Mouse (Mus musculus) CH12.LX (cell line): ENCODE measurements at regions not wholly inside any gene's neighbourhood (a gene's known extent, or its start where the extent isn't known, plus 50 kb on each side); places are given as distances from the start of the nearest gene placed in this dataset.

Experiments used
- CHD2 ChIP-seq: IDR thresholded peaks from 2 replicates; pipeline ENCODE4 v1.6.1; 2011; ENCODE audit warnings: low read length, improper control_type of control experiment
- CTCF ChIP-seq, 2 experiments: IDR thresholded peaks in 1 of 2; conservative IDR thresholded peaks in 1 of 2; 2 replicates each; pipeline ENCODE4 v1.5.1; 2011 to 2012; ENCODE audit warnings: low read depth in 2 of 2, low read length in 2 of 2, improper control_type of control experiment in 1 of 2, inconsistent platforms in 1 of 2, mild to moderate bottlenecking in 1 of 2, moderate library complexity in 1 of 2
- E2F4 ChIP-seq: IDR thresholded peaks from 2 replicates; pipeline ENCODE4 v1.6.1; 2011; ENCODE audit warnings: low read depth, low read length, improper control_type of control experiment; ENCODE audit not compliant: insufficient replicate concordance
- EP300 ChIP-seq: IDR thresholded peaks from 2 replicates; pipeline ENCODE4 v1.6.1; 2011; ENCODE audit warnings: low read length, improper control_type of control experiment
- HCFC1 ChIP-seq: IDR thresholded peaks from 2 replicates; pipeline ENCODE4 v1.6.1; 2012; ENCODE audit warnings: low read depth, mild to moderate bottlenecking, inconsistent platforms, low read length, improper control_type of control experiment
- MAX ChIP-seq: IDR thresholded peaks from 2 replicates; pipeline ENCODE4 v1.6.1; 2011; ENCODE audit warnings: low read length, improper control_type of control experiment
- NELFE ChIP-seq: IDR thresholded peaks from 2 replicates; pipeline ENCODE4 v1.6.1; 2011; ENCODE audit warnings: low read depth, low read length, improper control_type of control experiment
- POLR2A ChIP-seq: IDR thresholded peaks from 2 replicates; pipeline ENCODE4 v1.6.1; 2011; ENCODE audit warnings: low read depth, mild to moderate bottlenecking, improper control_type of control experiment, low read length
- RCOR1 ChIP-seq: conservative IDR thresholded peaks from 2 replicates; pipeline ENCODE4 v1.6.1; 2012; ENCODE audit warnings: low read depth, mild to moderate bottlenecking, inconsistent platforms, low read length, improper control_type of control experiment
- USF2 ChIP-seq: conservative IDR thresholded peaks from 2 replicates; pipeline ENCODE4 v1.6.1; 2011; ENCODE audit warnings: low read depth, low read length, improper control_type of control experiment
- ZNF384 ChIP-seq: IDR thresholded peaks from 2 replicates; pipeline ENCODE4 v1.6.1; 2012; ENCODE audit warnings: low read depth, low read length, improper control_type of control experiment, inconsistent platforms

GRCm38 (mm10) chr5:12030002-12030401 is 112.2 kb downstream of the 4933402N22Rik start:
- no peak for TF ChIP-seq POLR2A
- no peak for TF ChIP-seq EP300
- TF ChIP-seq CTCF (conservative IDR thresholded peaks at IDR 0.05 in 1 of 2, IDR thresholded peaks at IDR 0.05 in 1 of 2; ENCODE audit: low read depth in 2 of 2, low read length in 2 of 2): peak; percentile 35 to 74; a peak in 3 of 4 replicates
- no peak for TF ChIP-seq MAX
- no peak for TF ChIP-seq RCOR1
- TF ChIP-seq USF2: no peak
- no peak for TF ChIP-seq NELFE
- no peak for TF ChIP-seq ZNF384
- no peak for TF ChIP-seq HCFC1
- TF ChIP-seq E2F4: no peak
- TF ChIP-seq CHD2: no peak
